Mouse (Mus musculus) Muller cell, postnatal 12 days (primary cell): ENCODE results near the gene Ifna7.

Source experiments
- DNase-seq: peaks from one replicate; pipeline ENCODE4 v3.0.0-alpha.2; 2015; ENCODE audit errors: inconsistent ontology term

Ifna7 gene

GRCm38 (mm10) chr4:88840058-88840457, 24.0 kb downstream of the Ifna7 start:
- DNase-seq: no peak

GRCm38 (mm10) chr4:88841438-88841911, 25.4 kb downstream of the Ifna7 start, which contains the start of gene Ifna4:
Gene Ifna4 (plus strand): TSS chr4:88841861.
- no peak for DNase-seq

- DNase-seq: peak; percentile 6
These were observed 29.3 kb downstream of the Ifna7 start for GRCm38 (mm10) chr4:88845334-88845733.

GRCm38 (mm10) chr4:88849698-88850097, 33.7 kb downstream of the Ifna7 start, which contains the start of gene Ifna1:
Gene Ifna1 (plus strand): TSS chr4:88850087.
- DNase-seq: no peak

GRCm38 (mm10) chr4:88851026-88851763, 35.2 kb downstream of the Ifna7 start:
- no peak for DNase-seq

GRCm38 (mm10) chr4:88859214-88859613, 43.2 kb downstream of the Ifna7 start:
- no peak for DNase-seq

- no peak for DNase-seq
These were observed 47.3 kb downstream of the Ifna7 start for GRCm38 (mm10) chr4:88863309-88863708.

GRCm38 (mm10) chr4:88864599-88864998, 48.6 kb downstream of the Ifna7 start:
- no peak for DNase-seq

GRCm38 (mm10) chr4:88865011-88865569, 49.1 kb downstream of the Ifna7 start:
- DNase-seq: no peak
